Mouse (Mus musculus): ENCODE measurements around the gene Pi4k2b.
"Not testable (repeated sequence)": the region's sequence is repeated elsewhere in the genome, so short reads cannot be mapped to it uniquely, and the experiment has no call there.

The Pi4k2b gene

GRCm38 (mm10) chr5:52741391-52742111 lies at the start of gene Pi4k2b:
Pi4k2b (plus strand) TSS chr5:52741574.
- DNase-seq, result peak; percentile 36

GRCm38 (mm10) chr5:52697291-52697690 lies 44.1 kb upstream of the Pi4k2b start:
- DNase-seq, result no peak

GRCm38 (mm10) chr5:52697882-52698440 lies 43.4 kb upstream of the Pi4k2b start:
- DNase-seq, result not testable (repeated sequence)

- DNase-seq, result no peak
These were observed 36.8 kb upstream of the Pi4k2b start for GRCm38 (mm10) chr5:52704562-52704961.

- no peak for DNase-seq
These were observed 28.7 kb upstream of the Pi4k2b start for GRCm38 (mm10) chr5:52712704-52713103.

GRCm38 (mm10) chr5:52716742-52717448 lies 24.5 kb upstream of the Pi4k2b start:
- no peak for DNase-seq

- no peak for DNase-seq
These were observed 20.4 kb upstream of the Pi4k2b start for GRCm38 (mm10) chr5:52721003-52721402.

- no peak for DNase-seq
These were observed 13.6 kb upstream of the Pi4k2b start for GRCm38 (mm10) chr5:52727747-52728146.

- DNase-seq, result no peak
These were observed 8.6 kb upstream of the Pi4k2b start for GRCm38 (mm10) chr5:52732811-52733210.

GRCm38 (mm10) chr5:52736046-52736445 lies 5.3 kb upstream of the Pi4k2b start:
- DNase-seq, result no peak

GRCm38 (mm10) chr5:52742112-52742813 lies 889 bp downstream of the Pi4k2b start:
- no peak for DNase-seq

- no peak for DNase-seq
These were observed 1.9 kb downstream of the Pi4k2b start for GRCm38 (mm10) chr5:52743231-52743630.

GRCm38 (mm10) chr5:52746920-52747319 lies 5.5 kb downstream of the Pi4k2b start:
- no peak for DNase-seq

GRCm38 (mm10) chr5:52748732-52749131 lies 7.4 kb downstream of the Pi4k2b start:
- DNase-seq, result no peak

- DNase-seq, result no peak
These were observed 11.8 kb downstream of the Pi4k2b start for GRCm38 (mm10) chr5:52753146-52753545.

GRCm38 (mm10) chr5:52754196-52754595 lies 12.8 kb downstream of the Pi4k2b start:
- DNase-seq, result no peak

GRCm38 (mm10) chr5:52755337-52755736 lies 14.0 kb downstream of the Pi4k2b start:
- no peak for DNase-seq

- no peak for DNase-seq
These were observed 14.6 kb downstream of the Pi4k2b start for GRCm38 (mm10) chr5:52755989-52756388.

GRCm38 (mm10) chr5:52762586-52762985 lies 21.2 kb downstream of the Pi4k2b start:
- no peak for DNase-seq

- no peak for DNase-seq
These were observed 32.9 kb downstream of the Pi4k2b start for GRCm38 (mm10) chr5:52774267-52774666.

GRCm38 (mm10) chr5:52775237-52775636 lies 33.9 kb downstream of the Pi4k2b start, which contains the start of gene Zcchc4:
Zcchc4 (plus strand) TSS chr5:52775409.
- no peak for DNase-seq

- not testable (repeated sequence) for DNase-seq
These were observed 35.3 kb downstream of the Pi4k2b start for GRCm38 (mm10) chr5:52776466-52777354.
